Mouse (Mus musculus) brain, embryonic 14.5 days (tissue): ENCODE results near the gene Sumo3. TPM values are rescaled to one million over a fixed set of nuclear protein-coding genes. Genes with fewer than 3 reads are reported as not detected.
A peak's percentile ranks its signal among the peaks of the same experiment; 100 is the strongest.

Experiments
- DNase-seq: peaks from one replicate; pipeline ENCODE4 v3.0.0-alpha.2; 2011; ENCODE audit warnings: low read depth
- CTCF ChIP-seq: fragments of 200-500 bp; IDR thresholded peaks from 2 replicates; pipeline ENCODE4 v1.5.1; 2012; ENCODE audit warnings: inconsistent platforms, mild to moderate bottlenecking, moderate library complexity, borderline replicate concordance; ENCODE audit not compliant: insufficient read depth, insufficient read length; ENCODE audit errors: extremely low read depth
- POLR2A ChIP-seq: fragments of 200-500 bp; IDR thresholded peaks from 2 replicates; pipeline ENCODE4 v1.6.1; 2012; ENCODE audit warnings: mild to moderate bottlenecking, inconsistent platforms, borderline replicate concordance; ENCODE audit not compliant: poor library complexity, insufficient read depth, insufficient read length, severe bottlenecking; ENCODE audit errors: extremely low read depth
- polyA plus RNA-seq: library from polyadenylated mRNA; depleted of rRNA; stranded (reverse); fragments of >200 nt; gene quantifications from 2 replicates; pipeline ENCODE4 v1.2.3, GENCODE M21; 2012

The Sumo3 gene
- polyA plus RNA-seq, 1 experiment, result 420 TPM

GRCm38 (mm10) chr10:77580027-77580920 lies 25.6 kb upstream of the Sumo3 start:
- no peak for DNase-seq
- TF ChIP-seq CTCF, result no peak
- no peak for TF ChIP-seq POLR2A

DNA sequence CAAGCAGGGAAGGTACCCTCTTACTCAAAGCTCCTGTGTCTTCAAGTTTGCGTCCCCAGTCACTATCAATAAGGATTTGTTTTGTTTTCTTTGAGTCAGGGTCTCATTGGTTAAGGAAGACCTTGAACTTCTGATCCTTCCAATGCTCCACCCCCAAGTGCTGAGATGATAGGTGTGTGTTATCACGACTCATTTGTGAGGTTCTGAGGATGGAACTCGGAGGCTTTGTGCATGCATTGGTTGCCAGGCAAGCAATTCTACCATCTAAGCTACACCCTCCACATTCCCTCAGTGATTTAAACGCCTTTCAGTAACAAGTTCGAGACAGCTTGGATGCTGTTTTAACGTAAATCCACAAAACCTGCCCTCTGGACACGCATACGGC lies 24.9 kb upstream of the Sumo3 start:
- no peak for DNase-seq
- no peak for TF ChIP-seq POLR2A
- TF ChIP-seq CTCF, result no peak

DNA sequence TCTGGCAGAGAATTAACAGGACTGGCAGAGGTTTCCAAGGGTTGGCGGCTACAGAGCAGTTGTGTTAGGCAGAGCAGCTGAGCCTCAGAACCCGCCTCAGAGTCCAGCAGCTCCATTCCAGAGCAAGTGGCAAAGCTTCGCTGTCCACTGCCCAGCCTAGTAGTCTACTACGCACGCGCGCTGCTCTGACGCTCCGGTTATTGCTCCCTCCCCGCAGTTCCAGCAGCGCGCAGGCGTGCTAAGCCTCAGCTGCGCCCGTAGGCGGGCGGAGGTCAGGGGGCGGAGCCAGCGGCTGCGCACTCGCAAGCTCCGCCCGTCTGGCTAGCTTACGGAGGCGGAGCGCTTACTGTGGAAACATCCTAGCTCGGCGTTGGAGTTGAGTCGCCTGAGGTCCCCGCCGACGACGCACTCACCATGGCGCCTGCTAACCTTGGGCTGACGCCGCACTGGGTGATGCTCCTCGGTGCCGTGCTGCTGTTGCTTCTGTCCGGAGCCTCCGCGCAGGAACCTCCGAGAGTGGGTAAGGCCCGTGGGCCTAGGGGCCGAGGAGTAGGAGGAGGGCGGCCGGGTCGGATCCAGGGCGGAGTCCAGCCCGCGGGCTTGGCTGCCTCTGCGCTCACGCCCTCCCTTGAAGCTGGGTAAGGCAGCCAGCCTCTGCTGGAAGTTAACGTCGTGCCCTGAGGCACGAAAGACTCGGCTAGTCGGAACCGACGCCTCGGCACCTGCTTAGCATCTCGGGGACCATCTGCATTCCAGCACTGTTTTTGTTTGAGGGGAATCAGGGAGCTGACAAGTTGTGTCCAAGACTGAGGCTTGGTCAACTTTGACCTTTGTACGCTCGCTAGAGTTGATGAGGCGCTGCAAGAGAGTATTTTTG lies 24.3 kb upstream of the Sumo3 start, which contains the start of gene Pttg1ip:
Gene Pttg1ip (plus strand): TSS at position 313 of the 877 bp plus-strand sequence.
- peak; percentile 57; the same call in 1 of the 2 replicates for TF ChIP-seq POLR2A
- no peak for TF ChIP-seq CTCF
- peak; percentile 99 for DNase-seq

GRCm38 (mm10) chr10:77582285-77582618 lies 23.6 kb upstream of the Sumo3 start:
- no peak for DNase-seq
- TF ChIP-seq CTCF (no peak), POLR2A (no peak)

DNA sequence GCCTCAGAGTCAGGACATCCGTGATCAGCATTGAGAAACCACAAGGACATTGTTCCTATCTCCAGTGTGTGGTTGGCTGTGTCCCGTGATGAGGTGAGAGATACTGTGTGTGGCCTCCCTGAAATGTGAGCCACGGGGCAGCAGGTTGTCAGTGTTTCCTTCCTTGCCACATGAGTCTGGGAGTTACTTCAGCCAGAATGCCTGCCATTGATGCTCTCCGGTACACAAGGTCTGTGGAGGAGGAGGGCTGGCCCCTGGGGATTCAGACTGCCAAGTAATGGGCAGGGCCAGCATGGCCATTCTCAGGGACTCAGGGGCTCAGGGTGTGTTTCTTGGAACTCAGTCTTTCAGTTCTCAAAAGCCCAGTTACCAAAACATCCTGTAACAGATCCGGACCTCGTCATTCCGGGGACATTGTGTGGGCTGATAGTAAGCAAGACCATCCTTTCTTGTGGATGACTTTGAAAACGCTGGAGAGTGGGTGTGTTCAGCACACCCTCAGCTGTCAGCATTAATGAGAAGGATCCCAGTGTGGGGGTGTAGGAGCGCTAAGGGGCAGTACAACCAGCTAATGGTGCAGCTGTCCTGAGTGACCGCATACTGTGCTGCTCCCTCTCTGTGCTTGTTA lies 22.0 kb upstream of the Sumo3 start:
- TF ChIP-seq CTCF (no peak), POLR2A (no peak)

DNA sequence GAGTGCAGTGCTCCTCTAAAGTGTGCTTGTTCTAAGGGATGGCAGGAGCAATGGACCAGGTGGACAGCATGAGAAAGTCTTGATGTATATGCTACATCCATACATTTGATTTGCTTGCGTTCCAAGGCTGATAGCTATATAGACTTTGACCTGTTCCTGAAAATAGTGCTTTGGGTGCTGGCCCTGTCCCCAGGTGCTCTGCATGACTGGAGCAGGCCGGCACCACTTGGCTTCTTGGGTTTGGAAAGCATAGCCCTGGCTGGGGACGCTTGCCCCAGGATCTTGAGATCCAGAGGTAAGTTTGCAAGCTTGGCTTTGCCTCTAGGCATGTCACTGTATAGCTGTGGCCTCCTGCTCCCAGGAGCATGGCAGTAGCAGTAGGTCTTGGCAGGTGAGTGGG lies 19.3 kb upstream of the Sumo3 start:
- no peak for DNase-seq
- TF ChIP-seq POLR2A (no peak), CTCF (no peak)

More for the DNA sequence above, 22.0 kb upstream of the Sumo3 start:
- no peak for DNase-seq

- no peak for DNase-seq
- TF ChIP-seq POLR2A, result no peak
- no peak for TF ChIP-seq CTCF
Measured at GRCm38 (mm10) chr10:77587091-77587775, 18.7 kb upstream of the Sumo3 start.

GRCm38 (mm10) chr10:77588036-77588435 lies 17.9 kb upstream of the Sumo3 start:
- no peak for DNase-seq
- TF ChIP-seq POLR2A, result no peak
- TF ChIP-seq CTCF, result no peak

DNA sequence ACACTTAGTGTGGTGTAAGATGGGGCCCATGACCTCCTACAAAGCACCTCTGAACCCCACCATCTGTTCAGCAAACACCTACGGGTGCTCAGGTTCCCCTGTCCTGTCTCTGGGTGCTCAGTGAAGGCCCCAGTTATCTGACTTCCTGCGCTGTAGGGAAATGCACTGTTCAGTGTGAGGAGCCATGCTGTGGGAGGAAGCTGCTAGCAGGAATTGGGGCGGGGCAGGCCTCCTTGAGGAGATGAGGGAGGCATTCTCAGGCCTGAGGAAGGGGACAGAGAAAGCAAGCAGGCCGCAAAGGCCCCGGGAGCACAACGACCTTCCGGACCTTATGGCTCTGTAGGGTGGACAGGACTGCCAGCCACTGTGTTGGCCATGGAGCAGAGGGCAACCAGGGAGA lies 16.8 kb upstream of the Sumo3 start:
- no peak for DNase-seq
- no peak for TF ChIP-seq POLR2A
- no peak for TF ChIP-seq CTCF

DNA sequence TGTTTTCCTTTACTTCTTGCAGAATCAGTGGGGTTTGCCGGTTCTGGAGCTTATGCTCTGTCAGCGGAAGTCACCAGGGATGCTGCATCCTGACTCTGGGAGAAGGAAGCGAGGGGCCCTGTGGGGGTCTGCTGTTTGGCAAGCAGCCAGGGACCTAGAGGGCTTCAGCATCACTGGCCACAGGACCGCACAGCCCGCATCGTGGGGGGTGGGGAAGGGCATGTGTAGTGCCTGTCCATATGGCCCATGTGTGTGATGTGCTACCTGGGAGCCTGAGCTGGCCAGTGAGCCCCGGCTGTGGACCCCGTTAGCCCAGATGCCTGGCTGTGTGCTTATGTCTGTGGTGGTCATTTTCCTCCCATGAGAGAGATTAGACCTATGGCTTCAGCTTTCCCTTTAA lies 16.1 kb upstream of the Sumo3 start:
- DNase-seq, result no peak
- no peak for TF ChIP-seq CTCF
- no peak for TF ChIP-seq POLR2A

DNA sequence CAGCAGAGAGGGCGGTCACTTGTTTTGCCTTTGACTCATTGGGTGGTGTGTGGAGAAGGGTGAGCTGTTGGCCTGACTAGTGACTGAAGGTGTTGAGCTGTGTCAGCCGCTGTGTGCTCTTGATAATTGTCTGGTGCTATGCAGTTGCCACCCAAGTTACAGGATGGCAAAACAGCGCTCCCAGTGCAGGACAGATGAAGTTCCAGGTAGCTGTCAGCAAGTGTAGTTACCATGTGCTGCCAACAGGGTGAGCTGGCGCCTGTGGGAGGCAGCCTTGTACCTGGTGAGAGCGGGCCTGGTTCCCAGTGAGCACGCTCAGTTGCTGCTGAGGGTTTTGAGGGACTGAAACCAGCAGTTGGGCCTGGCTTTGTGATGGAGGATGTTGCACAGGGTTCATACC lies 15.1 kb upstream of the Sumo3 start:
- DNase-seq, result peak; percentile 53
- TF ChIP-seq POLR2A (no peak), CTCF (peak; percentile 72)

GRCm38 (mm10) chr10:77591546-77591945 lies 14.4 kb upstream of the Sumo3 start:
- TF ChIP-seq CTCF (no peak), POLR2A (no peak)
- no peak for DNase-seq

DNA sequence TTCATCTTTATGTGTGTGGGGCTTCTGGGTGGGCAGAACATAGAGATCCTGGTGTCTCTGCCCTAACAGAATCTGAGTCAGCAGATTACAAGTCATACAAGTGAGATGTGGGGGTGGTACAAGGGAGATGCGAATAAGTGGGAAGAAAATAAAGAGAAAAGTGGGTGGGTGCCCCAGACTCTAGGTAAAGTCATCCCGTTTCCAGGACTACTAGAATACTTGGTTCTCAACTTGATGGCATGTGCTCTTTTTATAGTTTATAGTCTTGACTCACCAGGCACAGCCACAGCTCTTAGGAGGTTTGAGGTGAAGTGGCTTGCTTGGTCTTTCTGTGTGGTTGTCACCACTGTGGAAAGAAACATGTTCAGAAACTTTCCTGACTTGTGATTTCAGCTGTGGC lies 9.8 kb upstream of the Sumo3 start:
- no peak for TF ChIP-seq CTCF
- TF ChIP-seq POLR2A, result no peak
- no peak for DNase-seq

GRCm38 (mm10) chr10:77603021-77603420 lies 2.9 kb upstream of the Sumo3 start:
- DNase-seq, result no peak
- TF ChIP-seq POLR2A (no peak), CTCF (no peak)
